Mouse (Mus musculus) liver, adult 2 months (tissue): ENCODE results near the gene Ubl5. TPM values are rescaled to one million over a fixed set of nuclear protein-coding genes. Genes with fewer than 3 reads are reported as not detected.
A peak's percentile ranks its signal among the peaks of the same experiment; 100 is the strongest.

Experiments used
- DNase-seq: peaks from one replicate; pipeline ENCODE4 v3.0.0-alpha.2; 2011; ENCODE audit warnings: low read depth, low spot score; ENCODE audit errors: extremely low read depth
- H3K27ac ChIP-seq: fragments of 200-500 bp; replicated peaks from 2 replicates; pipeline ENCODE4 v1.5.1; 2012; ENCODE audit warnings: low read depth, mild to moderate bottlenecking, control low read depth, inconsistent platforms, low read length; ENCODE audit not compliant: insufficient read depth
- H3K27me3 ChIP-seq: fragments of 200-500 bp; 2 replicates; pipeline ENCODE4 v1.6.1; 2012; ENCODE audit warnings: mild to moderate bottlenecking, moderate library complexity, low read length, inconsistent platforms; ENCODE audit not compliant: control insufficient read depth, insufficient read depth
- H3K36me3 ChIP-seq: fragments of 200-500 bp; 2 replicates; pipeline ENCODE4 v1.6.1; 2012; ENCODE audit warnings: low read length, inconsistent platforms; ENCODE audit not compliant: control insufficient read depth, insufficient read depth
- H3K4me1 ChIP-seq: fragments of 200-500 bp; 2 replicates; pipeline ENCODE4 v1.6.1; 2011; ENCODE audit warnings: low read length; ENCODE audit not compliant: control insufficient read depth, insufficient read depth
- H3K4me3 ChIP-seq: fragments of 200-500 bp; 2 replicates; pipeline ENCODE4 v1.5.1; 2011; ENCODE audit warnings: low read depth, mild to moderate bottlenecking, control low read depth, low read length, moderate library complexity; ENCODE audit not compliant: insufficient read depth
- H3K79me2 ChIP-seq: fragments of 200-500 bp; 2 replicates; pipeline ENCODE4 v1.6.1; 2012; ENCODE audit warnings: inconsistent platforms, mild to moderate bottlenecking, low read length, moderate library complexity; ENCODE audit not compliant: control insufficient read depth, insufficient read depth
- H3K9ac ChIP-seq: fragments of 200-500 bp; 2 replicates; pipeline ENCODE4 v1.6.1; 2012; ENCODE audit warnings: low read depth, mild to moderate bottlenecking, control low read depth, inconsistent platforms, low read length
- CTCF ChIP-seq: fragments of 200-500 bp; IDR thresholded peaks from 2 replicates; pipeline ENCODE4 v1.5.1; 2011; ENCODE audit warnings: low read depth, low read length, control low read depth
- POLR2A ChIP-seq: fragments of 200-500 bp; IDR thresholded peaks from 2 replicates; pipeline ENCODE4 v1.6.1; 2011; ENCODE audit warnings: low read length, control low read depth; ENCODE audit not compliant: insufficient read depth; ENCODE audit errors: extremely low read depth
- WGBS: fragments of 180-500 bp; shearing (Covaris S2); methylation state at CpG from one replicate; pipeline ENCODE4 v1.1.7; 2018; 5-methylcytosine and 5-hydroxymethylcytosine counted together
- polyA plus RNA-seq: library from polyadenylated mRNA; depleted of rRNA; stranded (reverse); fragments of >200 nt; gene quantifications from 2 replicates; pipeline ENCODE4 v1.2.3, GENCODE M21; 2012
- total RNA-seq: library from RNA; depleted of rRNA; stranded (reverse); fragments of >200 nt; gene quantifications from 2 replicates; pipeline ENCODE4 v1.2.3, GENCODE M21; 2014

Ubl5 gene
- total and polyA plus RNA-seq, 2 experiments = 72.7 to 261 TPM

- TF ChIP-seq POLR2A (no peak), CTCF (no peak)
- H3K27me3 ChIP-seq = no peaks in the 10 kb centered on the region
- DNase-seq = peak; percentile 21
- peaks cover 11% of the 10 kb centered on the region for H3K79me2 ChIP-seq
- peak overlapping the region; percentile 77 for H3K4me3 ChIP-seq
- peak overlapping the region; percentile 75 for H3K27ac ChIP-seq
- peaks cover 14% of the 10 kb centered on the region for H3K4me1 ChIP-seq
- peak overlapping the region; percentile 85 for H3K9ac ChIP-seq
- 0 out of 2 replicates have a peak, but pooled peaks cover 1% of the 10 kb centered on the region for H3K36me3 ChIP-seq
- WGBS = 2% methylated on average over 17 of the region's 17 CpGs
These were observed 2.4 kb downstream of the Ubl5 start for GRCm38 (mm10) chr9:20645121-20645520.

- peak within 1 kb of the TSS; percentile 77 for H3K4me3 ChIP-seq
- no peak for TF ChIP-seq CTCF
- peak; percentile 63 for TF ChIP-seq POLR2A
- no peaks in the 10 kb centered on the region for H3K27me3 ChIP-seq
- peak within 1 kb of the TSS; percentile 71 for H3K9ac ChIP-seq
- DNase-seq = peak; percentile 100
- H3K4me1 ChIP-seq = peaks cover 10% of the 10 kb centered on the region
- peaks cover 27% of the 10 kb centered on the region for H3K79me2 ChIP-seq
- no peaks in the 10 kb centered on the region for H3K36me3 ChIP-seq
- H3K27ac ChIP-seq = no peak within 1 kb of the TSS
- WGBS = under 1% methylated on average over 45 of the region's 45 CpGs
These were observed 9.1 kb downstream of the Ubl5 start, which contains the start of gene Pin1 for GRCm38 (mm10) chr9:20651602-20652259. Gene Pin1 (plus strand): TSS chr9:20652095.

GRCm38 (mm10) chr9:20652260-20652658 is 9.6 kb downstream of the Ubl5 start:
- TF ChIP-seq POLR2A (no peak), CTCF (no peak)
- H3K4me3 ChIP-seq = peak overlapping the region; percentile 77
- H3K4me1 ChIP-seq = peaks cover 12% of the 10 kb centered on the region
- H3K79me2 ChIP-seq = peaks cover 27% of the 10 kb centered on the region
- no peak for DNase-seq
- H3K27me3 ChIP-seq = no peaks in the 10 kb centered on the region
- no peaks in the 10 kb centered on the region for H3K36me3 ChIP-seq
- no peak overlapping the region for H3K27ac ChIP-seq
- H3K9ac ChIP-seq = peak overlapping the region; percentile 71
- WGBS = under 1% methylated on average over 25 of the region's 25 CpGs

GRCm38 (mm10) chr9:20653859-20654258 is 11.2 kb downstream of the Ubl5 start:
- Histone ChIP-seq H3K36me3 (no peaks in the 10 kb centered on the region), H3K9ac (no peak overlapping the region), H3K4me3 (no peak overlapping the region), H3K27ac (no peak overlapping the region), H3K4me1 (peaks cover 16% of the 10 kb centered on the region), H3K79me2 (peaks cover 27% of the 10 kb centered on the region), H3K27me3 (no peaks in the 10 kb centered on the region)
- TF ChIP-seq CTCF (no peak), POLR2A (no peak)
- WGBS = 93% methylated on average over 3 of the region's 3 CpGs
- DNase-seq = no peak

- H3K27ac ChIP-seq = no peak overlapping the region
- no peak for TF ChIP-seq POLR2A
- TF ChIP-seq CTCF = no peak
- no peak overlapping the region for H3K4me3 ChIP-seq
- H3K4me1 ChIP-seq = peaks cover 10% of the 10 kb centered on the region
- peaks cover 21% of the 10 kb centered on the region for H3K79me2 ChIP-seq
- no peaks in the 10 kb centered on the region for H3K27me3 ChIP-seq
- 49% methylated on average over 3 of the region's 3 CpGs for WGBS
- H3K36me3 ChIP-seq = no peaks in the 10 kb centered on the region; the same call in 1 of the 2 replicates
- peak; percentile 23 for DNase-seq
- no peak overlapping the region for H3K9ac ChIP-seq
These were observed 14.9 kb downstream of the Ubl5 start for GRCm38 (mm10) chr9:20657546-20657945.

GRCm38 (mm10) chr9:20662325-20662724 is 19.6 kb downstream of the Ubl5 start:
- Histone ChIP-seq H3K79me2 (no peaks in the 10 kb centered on the region), H3K4me3 (no peak overlapping the region), H3K9ac (no peak overlapping the region), H3K27ac (no peak overlapping the region), H3K27me3 (no peaks in the 10 kb centered on the region), H3K4me1 (peaks cover 3% of the 10 kb centered on the region; the same call in 1 of the 2 replicates), H3K36me3 (no peaks in the 10 kb centered on the region; the same call in 1 of the 2 replicates)
- peak; percentile 90 for TF ChIP-seq CTCF
- TF ChIP-seq POLR2A = no peak
- WGBS = 70% methylated on average over 3 of the region's 3 CpGs
- peak; percentile 21 for DNase-seq
